Mouse (Mus musculus) cerebellum, adult 2 months (tissue): ENCODE measurements around the gene Wwc2. TPM values are rescaled to one million over a fixed set of nuclear protein-coding genes. Genes with fewer than 3 reads are reported as not detected.

Experiments used
- DNase-seq, 2 experiments: peaks; one replicate each; pipeline ENCODE4 v3.0.0; 2021
- H3K27ac ChIP-seq: fragments of 200-500 bp; 2 replicates; pipeline ENCODE4 v1.5.1; 2012; ENCODE audit warnings: low read length, control low read depth, inconsistent platforms; ENCODE audit not compliant: insufficient read depth
- H3K27me3 ChIP-seq: fragments of 200-500 bp; 2 replicates; pipeline ENCODE4 v1.6.1; 2012; ENCODE audit warnings: inconsistent platforms, mild to moderate bottlenecking, low read length, moderate library complexity; ENCODE audit not compliant: control insufficient read depth, insufficient read depth
- H3K4me1 ChIP-seq: fragments of 200-500 bp; 2 replicates; pipeline ENCODE4 v1.6.1; 2011; ENCODE audit warnings: low read length; ENCODE audit not compliant: control insufficient read depth, insufficient read depth
- H3K4me3 ChIP-seq: fragments of 200-500 bp; replicated peaks from 2 replicates; pipeline ENCODE3; 2011; ENCODE audit warnings: mild to moderate bottlenecking, low read depth, low read length, control low read depth; ENCODE audit not compliant: insufficient read depth
- CTCF ChIP-seq: fragments of 200-500 bp; IDR thresholded peaks from 2 replicates; pipeline ENCODE4 v1.5.1; 2011; ENCODE audit warnings: low read depth, mild to moderate bottlenecking, control low read depth, low read length, moderate library complexity, borderline replicate concordance; ENCODE audit not compliant: insufficient read depth
- POLR2A ChIP-seq: fragments of 200-500 bp; IDR thresholded peaks from 2 replicates; pipeline ENCODE4 v1.6.1; 2011; ENCODE audit warnings: low read length, control low read depth, borderline replicate concordance; ENCODE audit not compliant: insufficient read depth
- WGBS: fragments of 180-500 bp; shearing (Covaris S2); methylation state at CpG from one replicate; pipeline ENCODE4 v1.1.7; 2018; 5-methylcytosine and 5-hydroxymethylcytosine counted together
- polyA plus RNA-seq: library from polyadenylated mRNA; depleted of rRNA; stranded (reverse); fragments of >200 nt; gene quantifications from 2 replicates; pipeline ENCODE4 v1.2.3, GENCODE M21; 2012

Wwc2 gene
- polyA plus RNA-seq, 1 experiment: 6.3 TPM

DNA sequence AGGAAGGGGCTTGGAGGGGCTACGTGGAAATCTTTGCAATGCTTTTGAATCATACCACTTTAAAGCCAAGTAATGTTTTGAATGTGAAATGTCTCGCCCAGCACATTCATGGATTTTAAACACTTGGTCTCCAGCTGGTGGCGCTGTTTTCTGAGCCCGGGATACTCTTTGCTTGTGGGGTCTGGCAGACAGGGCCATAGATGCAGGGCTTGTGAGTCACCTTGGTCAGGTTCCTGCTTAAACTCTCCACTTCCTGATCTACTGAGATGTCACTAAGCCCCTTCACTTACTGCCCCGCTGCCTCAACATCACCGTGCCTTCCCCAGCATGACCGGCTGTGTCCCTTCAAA is 180.1 kb downstream of the Wwc2 start:
- Histone ChIP-seq H3K4me3 (no peak overlapping the region), H3K4me1 (no peaks in the 10 kb centered on the region; the same call in 1 of the 2 replicates), H3K27me3 (no peaks in the 10 kb centered on the region), H3K27ac (no peak overlapping the region)
- DNase-seq: no peak
- no peak for TF ChIP-seq POLR2A
- no peak for TF ChIP-seq CTCF
- 80% methylated on average over 7 of the region's 7 CpGs for WGBS

DNA sequence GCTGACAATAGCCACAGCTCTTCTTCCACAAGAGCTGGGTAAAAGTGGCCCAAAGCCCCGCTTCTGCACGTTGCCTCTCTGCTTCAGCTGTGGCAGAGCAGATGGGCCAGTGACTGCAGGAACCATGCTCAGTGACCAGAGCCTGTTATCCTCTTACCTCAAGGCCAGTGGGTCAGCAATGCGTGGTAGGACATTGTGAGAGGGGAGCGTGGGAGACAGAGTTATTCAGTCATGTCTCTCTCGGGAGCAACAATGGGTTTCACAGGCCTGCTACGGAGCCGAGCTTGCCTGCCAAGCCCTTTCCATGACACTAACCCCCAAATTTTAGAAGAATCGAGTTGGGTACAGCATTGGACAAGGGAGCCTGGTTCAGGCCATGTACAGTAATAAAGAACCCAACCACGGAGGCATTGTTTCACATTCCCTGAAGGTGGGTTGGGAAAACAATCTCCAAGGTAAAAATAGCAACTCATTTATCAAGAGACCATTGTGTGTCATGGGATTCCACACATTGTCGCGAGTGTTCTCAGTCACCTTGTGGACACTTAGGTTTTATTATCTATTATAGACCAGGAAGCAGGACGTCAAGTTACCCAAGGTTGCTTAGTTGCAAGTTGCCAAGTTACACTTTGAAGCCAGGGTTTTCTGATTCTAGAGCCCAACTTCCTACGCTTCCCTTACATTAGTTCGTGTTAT is 180.6 kb downstream of the Wwc2 start:
- TF ChIP-seq CTCF: no peak
- no peak overlapping the region for H3K4me3 ChIP-seq
- H3K4me1 ChIP-seq: no peaks in the 10 kb centered on the region; the same call in 1 of the 2 replicates
- DNase-seq: no peak
- WGBS: 87% methylated on average over 14 of the region's 14 CpGs
- no peaks in the 10 kb centered on the region for H3K27me3 ChIP-seq
- H3K27ac ChIP-seq: no peak overlapping the region

DNA sequence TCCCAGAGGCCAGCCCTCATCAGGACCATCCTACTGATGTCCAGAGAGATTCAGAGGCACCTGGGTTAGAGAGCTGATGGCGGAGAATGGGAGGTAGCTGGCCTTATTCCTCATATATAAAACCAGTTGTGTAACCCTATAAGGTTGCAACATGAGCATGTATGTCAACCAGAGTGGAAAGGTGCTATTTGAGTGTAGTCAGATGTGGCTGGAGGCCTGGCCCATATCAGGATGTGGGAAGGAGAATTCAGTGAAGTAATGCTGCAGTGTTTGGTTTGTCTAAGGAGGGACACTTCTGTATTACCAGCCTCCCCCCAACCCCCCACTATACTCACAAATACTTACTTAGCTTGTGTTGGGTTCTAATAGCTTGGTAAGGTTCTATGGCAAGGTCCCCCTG is 186.5 kb downstream of the Wwc2 start:
- H3K4me1 ChIP-seq: no peaks in the 10 kb centered on the region; the same call in 1 of the 2 replicates
- DNase-seq: no peak
- TF ChIP-seq POLR2A: no peak
- 100% methylated on average over 1 of the region's 1 CpGs for WGBS
- H3K27ac ChIP-seq: no peak overlapping the region
- no peak overlapping the region for H3K4me3 ChIP-seq
- no peaks in the 10 kb centered on the region for H3K27me3 ChIP-seq

DNA sequence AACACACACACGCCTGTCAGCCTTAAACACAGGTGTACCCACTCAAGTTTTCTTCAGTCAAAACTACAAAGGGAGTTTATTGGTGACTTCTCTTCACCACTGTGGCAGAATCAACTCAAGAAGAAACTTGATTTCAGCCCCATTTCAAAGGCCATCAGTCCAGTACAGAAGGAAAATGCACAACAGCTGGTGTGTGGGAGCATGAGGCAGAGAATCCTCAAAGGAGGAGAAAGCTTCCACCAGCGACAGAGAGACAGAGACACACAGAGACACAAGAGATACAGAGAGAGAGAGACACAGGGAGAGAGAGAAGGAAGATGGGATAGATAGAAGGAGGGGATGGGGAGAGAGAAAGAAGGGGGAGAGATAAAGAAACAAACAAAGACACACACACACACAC is 188.4 kb downstream of the Wwc2 start:
- DNase-seq: no peak

DNA sequence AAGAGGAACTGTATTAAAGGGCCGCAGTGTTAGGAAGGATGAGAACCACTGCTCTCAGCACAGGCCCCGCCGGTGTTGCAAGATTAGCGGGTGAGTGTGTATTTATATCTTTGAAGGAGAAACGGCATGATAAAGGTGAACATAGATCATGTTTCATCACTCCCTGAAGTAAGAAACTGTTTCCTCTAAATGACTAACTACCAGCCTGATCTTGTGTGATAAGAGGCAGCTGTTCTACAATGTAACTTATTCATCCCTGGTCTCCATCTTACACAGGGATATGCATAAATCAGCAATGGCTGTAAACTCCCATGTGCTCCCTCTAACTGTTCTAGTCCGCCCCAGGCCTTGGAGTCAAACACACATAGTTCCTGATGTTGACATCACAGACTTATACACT is 191.3 kb downstream of the Wwc2 start:
- Histone ChIP-seq H3K27ac (no peak overlapping the region), H3K4me3 (no peak overlapping the region), H3K27me3 (no peaks in the 10 kb centered on the region), H3K4me1 (no peaks in the 10 kb centered on the region)
- WGBS: 96% methylated on average over 6 of the region's 6 CpGs
- no peak for TF ChIP-seq CTCF
- no peak for TF ChIP-seq POLR2A
- DNase-seq: no peak

More for the DNA sequence above, 188.4 kb downstream of the Wwc2 start:
- Histone ChIP-seq H3K4me1 (no peaks in the 10 kb centered on the region; the same call in 1 of the 2 replicates), H3K27me3 (no peaks in the 10 kb centered on the region), H3K27ac (no peak overlapping the region), H3K4me3 (no peak overlapping the region)
- no peak for TF ChIP-seq CTCF
- TF ChIP-seq POLR2A: no peak
- WGBS: 79% methylated on average over 2 of the region's 2 CpGs

DNA sequence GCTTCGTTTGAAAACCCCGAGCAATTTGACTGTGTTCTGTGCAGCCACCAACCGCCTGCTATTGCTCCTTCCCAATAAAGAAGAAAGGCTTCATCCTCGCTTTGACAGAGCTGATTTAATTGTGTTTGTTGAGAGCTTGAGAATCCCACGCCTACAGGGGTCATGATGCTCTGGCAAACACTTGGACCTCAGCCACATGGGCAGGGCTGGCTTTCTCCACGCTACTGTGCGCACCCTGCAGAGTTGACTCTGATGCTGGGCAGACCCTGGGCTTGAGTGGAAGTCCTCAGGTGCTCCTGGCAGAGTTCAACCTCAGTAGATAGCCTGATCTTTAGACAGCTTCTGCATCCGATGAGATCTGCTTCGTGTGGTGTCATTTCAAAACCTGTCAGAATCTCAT is 198.7 kb downstream of the Wwc2 start:
- DNase-seq: no peak
- no peak for TF ChIP-seq POLR2A
- no peak for TF ChIP-seq CTCF
- Histone ChIP-seq H3K4me3 (no peak overlapping the region), H3K27me3 (no peaks in the 10 kb centered on the region), H3K4me1 (no peaks in the 10 kb centered on the region), H3K27ac (no peak overlapping the region)
- 18% methylated on average over 9 of the region's 9 CpGs for WGBS

DNA sequence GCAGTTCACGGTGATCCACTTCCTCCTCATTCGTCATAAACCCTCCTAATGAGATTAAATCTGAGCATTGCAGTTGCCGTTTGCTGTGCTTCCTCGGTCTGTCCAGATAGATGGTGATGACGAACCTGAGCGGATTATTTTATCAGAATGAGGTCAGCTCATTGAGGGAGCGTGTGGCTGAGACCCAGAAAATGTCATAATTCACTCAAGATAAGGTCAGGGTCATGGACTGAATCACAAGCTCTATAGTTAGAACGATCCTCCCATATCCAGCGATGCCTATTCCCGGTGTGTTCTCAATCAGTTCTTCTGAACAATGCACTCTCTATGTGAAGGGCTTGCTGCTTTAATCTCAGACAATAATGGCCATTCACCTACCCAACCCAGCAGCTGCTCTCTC is 203.0 kb downstream of the Wwc2 start:
- no peak for DNase-seq
- TF ChIP-seq CTCF (no peak), POLR2A (no peak)
- 71% methylated on average over 10 of the region's 10 CpGs for WGBS
- no peak overlapping the region for H3K4me3 ChIP-seq
- H3K27ac ChIP-seq: no peak overlapping the region
- no peaks in the 10 kb centered on the region for H3K4me1 ChIP-seq
- H3K27me3 ChIP-seq: no peaks in the 10 kb centered on the region

DNA sequence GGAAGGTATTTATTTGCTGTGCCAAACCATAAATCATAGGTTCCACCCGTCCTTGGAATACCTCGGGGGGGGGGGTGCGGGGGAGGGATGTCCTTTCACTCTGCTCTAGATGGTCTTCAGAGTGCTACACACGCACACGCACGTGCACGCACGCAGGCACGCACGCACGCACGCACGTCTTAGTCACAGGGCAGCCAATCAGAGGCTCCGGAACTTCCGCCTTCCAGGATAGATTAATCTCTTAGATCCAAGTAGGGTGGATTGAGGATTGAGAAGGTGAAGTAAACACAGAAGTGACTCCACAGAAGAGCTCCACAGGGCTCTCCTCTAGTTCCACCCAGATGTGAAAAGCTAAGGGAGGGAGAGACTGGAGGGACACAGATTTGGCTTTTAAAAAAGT is 204.4 kb downstream of the Wwc2 start:
- Histone ChIP-seq H3K4me1 (no peaks in the 10 kb centered on the region), H3K27me3 (no peaks in the 10 kb centered on the region), H3K4me3 (no peak overlapping the region), H3K27ac (no peak overlapping the region)
- TF ChIP-seq POLR2A: no peak
- TF ChIP-seq CTCF: no peak
- WGBS: 92% methylated on average over 15 of the region's 15 CpGs
- DNase-seq: no peak
